Mouse (Mus musculus): ENCODE measurements around the gene Bcar3. TPM values are rescaled to one million over a fixed set of nuclear protein-coding genes. Genes with fewer than 3 reads are reported as not detected.

Bcar3 gene
- polyA plus RNA-seq, 1 experiment from 2014 or later = 5.0 TPM

DNA sequence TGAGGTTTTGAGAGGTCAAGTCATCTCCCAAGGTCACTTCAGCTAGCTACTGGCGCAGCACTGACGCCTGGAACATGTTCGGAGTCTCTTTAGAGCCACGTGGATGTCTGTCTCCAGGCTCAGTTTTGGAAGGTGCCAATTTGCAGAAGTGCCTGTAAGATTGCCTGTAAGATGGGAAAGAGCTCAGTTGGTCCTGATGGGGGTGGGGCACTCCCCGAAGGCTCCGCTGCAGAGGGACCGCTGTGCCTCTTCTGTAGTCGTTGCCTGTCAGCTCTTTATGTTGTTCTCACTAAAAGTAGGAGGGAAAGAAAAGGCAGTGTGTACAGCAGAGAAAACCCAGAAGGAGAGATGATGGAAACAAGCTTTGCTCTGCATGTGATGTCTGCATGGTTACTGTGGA, 183.6 kb downstream of the Bcar3 start:
- DNase-seq = no peak
- WGBS (ENCODE audit: insufficient replicate concordance) = 64% methylated on average over 8 of the region's 8 CpGs
- no peak overlapping the region for H3K4me3 ChIP-seq (replicated peaks)
- no peaks in the 10 kb centered on the region for H3K27me3 ChIP-seq
- no peak overlapping the region for H3K27ac ChIP-seq
- peaks cover 26% of the 10 kb centered on the region for H3K4me1 ChIP-seq (replicated peaks)
- H3K36me3 ChIP-seq = no peaks in the 10 kb centered on the region
- H3K4me2 ChIP-seq = no peak overlapping the region
- no peak overlapping the region for H3K9ac ChIP-seq
- H3K9me3 ChIP-seq (replicated peaks) = no peaks in the 10 kb centered on the region
- ATAC-seq (ENCODE audit: low read depth) = no peak

DNA sequence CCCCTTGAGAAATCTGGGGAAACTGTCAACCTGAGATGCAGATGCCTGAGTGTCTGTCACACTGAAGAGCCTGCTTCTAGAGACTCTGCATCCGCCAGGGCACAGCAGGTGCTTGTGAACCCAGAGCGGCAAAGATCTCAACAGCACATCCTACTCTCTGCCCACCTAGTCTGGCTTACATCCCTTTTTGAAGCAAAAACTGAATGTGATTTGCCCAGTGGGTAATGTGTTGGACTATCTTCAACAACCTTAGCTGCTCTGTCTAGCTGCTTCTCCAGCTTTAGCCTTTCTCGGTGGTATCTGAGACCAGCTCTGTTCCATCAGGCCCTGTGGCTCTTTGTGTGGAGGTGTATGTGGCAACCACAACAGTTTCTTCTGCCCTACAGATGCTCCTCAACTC, 184.8 kb downstream of the Bcar3 start:
- ATAC-seq (ENCODE audit: low read depth) (no peak), DNase-seq (no peak)
- Histone ChIP-seq H3K9ac (no peak overlapping the region), H3K27me3 (no peaks in the 10 kb centered on the region), H3K4me1 (replicated peaks) (peaks cover 30% of the 10 kb centered on the region), H3K27ac (no peak overlapping the region), H3K36me3 (no peaks in the 10 kb centered on the region), H3K4me3 (replicated peaks) (no peak overlapping the region), H3K4me2 (no peak overlapping the region), H3K9me3 (replicated peaks) (no peaks in the 10 kb centered on the region)
- WGBS (ENCODE audit: insufficient replicate concordance) = 72% methylated on average over 3 of the region's 3 CpGs

DNA sequence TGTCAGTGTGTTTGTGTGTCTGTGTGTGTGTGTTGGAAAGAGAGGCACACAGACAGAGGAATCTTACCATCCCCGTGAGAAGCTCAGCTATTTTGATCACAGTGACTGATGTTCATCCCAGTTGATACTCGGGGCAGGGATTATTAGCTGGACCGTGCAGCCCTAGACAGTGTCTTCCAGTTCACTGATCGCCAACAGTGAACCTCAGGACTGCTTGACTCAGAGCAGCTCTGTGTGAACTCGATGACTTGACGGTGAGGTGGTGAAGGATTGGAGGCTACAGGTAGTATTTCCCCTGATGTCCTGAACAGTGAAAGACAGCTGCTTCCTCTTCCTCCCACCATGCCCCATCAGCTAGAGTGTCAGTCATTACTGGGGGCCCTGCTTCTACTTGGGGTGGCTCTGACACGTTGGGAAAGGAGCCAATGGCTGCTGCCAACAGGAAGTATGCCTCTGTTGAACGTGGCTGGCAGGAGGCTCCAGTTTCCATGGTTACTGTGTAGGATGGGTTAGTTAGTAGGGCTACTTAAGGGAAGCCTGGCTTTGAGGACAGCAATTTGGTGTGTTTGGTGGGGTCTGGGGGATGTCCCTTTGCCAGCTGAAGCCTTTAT, 186.2 kb downstream of the Bcar3 start:
- no peaks in the 10 kb centered on the region for H3K36me3 ChIP-seq
- 44% methylated on average over 8 of the region's 8 CpGs for WGBS (ENCODE audit: insufficient replicate concordance)
- H3K4me3 ChIP-seq (replicated peaks) = no peak overlapping the region
- DNase-seq (no peak), ATAC-seq (ENCODE audit: low read depth) (0 out of 2 replicates have a peak, but pooled peaks have one; percentile 19)
- no peak overlapping the region for H3K4me2 ChIP-seq
- H3K4me1 ChIP-seq (replicated peaks) = peaks cover 21% of the 10 kb centered on the region
- H3K9ac ChIP-seq = no peak overlapping the region
- H3K27me3 ChIP-seq = no peaks in the 10 kb centered on the region
- no peaks in the 10 kb centered on the region for H3K9me3 ChIP-seq (replicated peaks)
- no peak overlapping the region for H3K27ac ChIP-seq

DNA sequence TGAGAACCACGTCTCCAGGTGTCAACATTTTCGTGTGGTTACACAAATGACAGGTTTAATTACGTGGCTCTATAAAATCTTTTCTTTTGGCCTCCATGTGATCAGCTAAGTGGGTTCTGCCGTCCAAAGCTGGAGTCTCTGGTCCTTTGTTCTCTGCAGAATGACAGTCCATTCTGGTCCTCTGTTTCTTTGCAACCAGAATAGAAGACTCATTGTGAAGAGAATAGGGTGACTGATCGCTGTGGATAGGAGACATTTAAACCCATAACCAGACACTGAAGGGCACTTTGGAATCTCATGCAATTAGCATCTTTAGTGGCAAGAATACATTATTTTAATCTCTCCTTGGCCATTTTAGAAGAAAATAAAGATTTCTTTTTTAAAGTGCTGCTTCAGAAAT, 187.1 kb downstream of the Bcar3 start:
- DNase-seq (no peak), ATAC-seq (ENCODE audit: low read depth) (no peak)
- Histone ChIP-seq H3K4me3 (replicated peaks) (no peak overlapping the region), H3K36me3 (no peaks in the 10 kb centered on the region), H3K9me3 (replicated peaks) (no peaks in the 10 kb centered on the region), H3K4me2 (no peak overlapping the region), H3K27me3 (no peaks in the 10 kb centered on the region), H3K4me1 (replicated peaks) (peaks cover 21% of the 10 kb centered on the region), H3K9ac (no peak overlapping the region), H3K27ac (no peak overlapping the region)
- 65% methylated on average over 5 of the region's 5 CpGs for WGBS (ENCODE audit: insufficient replicate concordance)

DNA sequence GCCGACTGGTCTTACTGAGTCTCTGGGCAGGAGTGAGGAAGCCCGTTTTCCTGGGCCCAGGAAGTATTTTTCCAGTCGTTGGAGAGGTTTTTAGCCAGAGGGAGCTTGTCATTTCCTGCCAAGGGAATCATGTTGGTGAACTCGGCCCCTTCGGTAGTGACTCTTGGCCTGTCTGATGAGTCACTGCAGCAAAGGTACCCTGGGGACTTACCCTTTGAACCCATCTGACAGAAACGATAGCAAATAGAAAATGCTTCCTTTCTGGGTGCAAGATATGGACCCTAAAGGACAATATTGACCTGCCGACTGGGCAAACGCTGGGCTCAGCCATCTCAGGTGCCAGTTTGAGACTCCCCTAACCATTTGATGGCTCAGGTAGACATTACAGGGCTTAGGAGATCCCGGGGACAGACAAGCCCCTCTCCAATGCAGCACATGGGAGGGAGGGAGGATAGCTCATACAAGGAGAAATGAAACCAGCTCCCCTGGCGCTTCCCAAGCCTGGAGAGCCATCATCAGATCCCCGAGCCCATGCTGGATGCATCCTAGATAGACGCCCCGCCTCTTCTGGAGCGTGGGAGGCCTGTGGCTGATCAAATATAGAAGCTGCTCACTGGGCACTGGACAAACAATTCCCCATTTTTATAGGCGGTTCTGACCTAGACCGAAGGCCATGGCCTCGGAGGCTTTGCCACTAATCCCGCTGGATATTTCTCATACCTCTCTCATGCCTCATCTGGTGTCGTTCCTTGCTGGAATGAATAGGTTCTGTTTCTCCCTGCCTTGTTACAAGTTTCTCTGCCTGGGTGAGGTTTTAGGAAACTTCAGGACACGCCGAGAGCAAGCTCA, 188.2 kb downstream of the Bcar3 start:
- DNase-seq (no peak), ATAC-seq (ENCODE audit: low read depth) (peak; percentile 52)
- no peak overlapping the region for H3K9ac ChIP-seq
- H3K4me2 ChIP-seq = peak overlapping the region; percentile 30
- no peak overlapping the region for H3K27ac ChIP-seq
- H3K36me3 ChIP-seq = no peaks in the 10 kb centered on the region
- no peaks in the 10 kb centered on the region for H3K27me3 ChIP-seq
- no peaks in the 10 kb centered on the region for H3K9me3 ChIP-seq (replicated peaks)
- WGBS (ENCODE audit: insufficient replicate concordance) = 58% methylated on average over 21 of the region's 21 CpGs
- H3K4me1 ChIP-seq (replicated peaks) = peaks cover 21% of the 10 kb centered on the region
- H3K4me3 ChIP-seq (replicated peaks) = no peak overlapping the region

DNA sequence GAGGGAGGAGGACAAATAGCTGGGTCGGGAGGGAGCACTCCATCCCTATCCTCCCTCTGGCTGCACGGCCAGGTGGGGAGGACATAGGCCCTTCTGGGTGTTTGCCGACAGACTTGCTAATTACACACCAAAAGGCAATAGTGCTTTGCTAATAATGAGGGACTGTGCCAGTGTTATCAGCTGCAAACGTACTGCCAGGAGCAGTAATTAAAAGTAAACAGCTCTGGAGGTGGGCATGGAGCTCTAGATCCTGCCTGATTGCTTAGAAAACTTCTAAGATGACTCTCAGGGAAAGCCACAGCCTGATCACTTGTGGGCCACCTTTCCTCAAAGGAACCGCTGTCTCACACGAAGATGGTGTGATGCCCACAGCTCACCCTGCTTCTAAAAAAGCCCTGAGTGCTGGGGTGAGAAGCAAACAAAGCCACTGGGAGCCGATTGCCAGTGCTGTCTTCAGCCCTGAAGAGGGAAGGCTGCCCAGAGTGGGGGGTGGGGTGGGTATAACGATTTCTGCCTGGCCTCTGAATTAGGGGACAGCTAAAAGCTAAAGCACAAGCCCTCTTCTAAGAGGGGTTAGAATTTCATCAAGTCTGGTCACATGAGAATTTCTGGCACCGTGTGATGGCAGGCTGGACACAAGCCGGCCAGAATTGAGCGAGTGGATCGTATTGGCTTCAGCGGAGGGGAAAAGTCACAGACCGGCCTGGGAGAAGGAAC, 189.3 kb downstream of the Bcar3 start:
- Histone ChIP-seq H3K36me3 (no peaks in the 10 kb centered on the region), H3K27me3 (no peaks in the 10 kb centered on the region), H3K4me1 (replicated peaks) (peaks cover 21% of the 10 kb centered on the region), H3K4me2 (no peak overlapping the region), H3K9ac (no peak overlapping the region), H3K4me3 (replicated peaks) (no peak overlapping the region), H3K9me3 (replicated peaks) (no peaks in the 10 kb centered on the region), H3K27ac (no peak overlapping the region)
- ATAC-seq (ENCODE audit: low read depth) = no peak
- 41% methylated on average over 14 of the region's 14 CpGs for WGBS (ENCODE audit: insufficient replicate concordance)
- no peak for DNase-seq

DNA sequence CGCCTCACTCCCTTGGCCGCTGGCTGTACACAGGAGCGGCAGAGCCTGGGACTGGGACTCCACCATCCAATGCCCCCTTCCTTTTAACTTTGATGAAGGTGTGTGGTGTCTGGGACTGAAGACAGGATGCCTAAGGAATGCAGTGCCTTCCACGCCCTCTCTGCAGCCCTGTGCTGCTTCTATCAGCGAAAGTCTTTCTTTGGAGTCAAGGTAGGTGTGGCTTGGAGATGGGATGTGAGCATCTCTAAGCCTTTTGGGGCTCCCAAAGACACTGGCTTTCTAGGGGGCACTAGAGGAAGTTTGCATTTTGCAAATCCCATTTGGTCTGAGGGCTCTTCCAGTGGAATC, 189.8 kb downstream of the Bcar3 start:
- Histone ChIP-seq H3K4me2 (no peak overlapping the region), H3K4me3 (replicated peaks) (no peak overlapping the region), H3K9me3 (replicated peaks) (no peaks in the 10 kb centered on the region), H3K4me1 (replicated peaks) (peaks cover 21% of the 10 kb centered on the region), H3K27me3 (no peaks in the 10 kb centered on the region), H3K27ac (no peak overlapping the region), H3K36me3 (no peaks in the 10 kb centered on the region), H3K9ac (no peak overlapping the region)
- ATAC-seq (ENCODE audit: low read depth) (no peak), DNase-seq (no peak)
- 55% methylated on average over 5 of the region's 5 CpGs for WGBS (ENCODE audit: insufficient replicate concordance)

DNA sequence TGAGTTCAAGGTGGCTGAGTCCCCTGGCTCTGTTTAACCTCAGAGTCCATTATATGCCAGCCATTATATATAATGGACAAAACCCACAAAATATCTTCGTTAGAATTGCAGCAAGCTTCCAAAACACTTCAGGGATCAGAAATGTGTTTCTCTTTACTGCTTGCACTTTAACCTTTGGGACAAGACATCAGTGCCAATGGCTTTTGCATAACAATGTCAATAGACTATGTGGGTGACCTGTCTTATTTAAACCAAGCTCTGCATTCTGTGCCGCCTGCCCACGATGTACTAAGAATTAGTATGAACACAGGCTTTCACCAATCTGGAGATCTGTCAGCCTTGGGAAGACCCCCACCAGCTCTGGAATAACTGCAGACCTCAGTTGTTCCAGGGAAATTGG, 190.4 kb downstream of the Bcar3 start:
- Histone ChIP-seq H3K27ac (no peak overlapping the region), H3K27me3 (no peaks in the 10 kb centered on the region), H3K9me3 (replicated peaks) (no peaks in the 10 kb centered on the region), H3K4me1 (replicated peaks) (peaks cover 21% of the 10 kb centered on the region), H3K36me3 (no peaks in the 10 kb centered on the region), H3K4me3 (replicated peaks) (no peak overlapping the region), H3K9ac (no peak overlapping the region), H3K4me2 (no peak overlapping the region)
- ATAC-seq (ENCODE audit: low read depth) = no peak
- DNase-seq = no peak
- WGBS (ENCODE audit: insufficient replicate concordance) = 56% methylated on average over 3 of the region's 3 CpGs

DNA sequence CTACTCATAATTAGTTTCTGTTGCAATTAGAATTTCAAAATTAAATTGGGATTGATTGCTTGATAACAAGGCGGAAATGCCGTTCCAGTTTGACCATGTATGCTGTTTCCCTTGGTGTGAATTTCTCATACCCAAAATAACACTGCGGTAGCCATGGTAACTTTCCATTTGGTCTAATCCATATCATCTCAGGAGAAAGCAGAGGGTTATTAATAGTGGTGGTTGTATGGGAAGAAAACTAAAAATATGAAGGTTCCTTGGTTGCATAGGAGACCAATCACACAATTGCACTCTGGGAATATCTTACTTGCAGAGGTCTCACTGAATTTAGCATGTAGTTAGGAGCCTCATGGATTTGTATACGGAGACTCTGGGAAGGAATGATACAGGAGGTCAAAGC, 191.8 kb downstream of the Bcar3 start:
- Histone ChIP-seq H3K9ac (no peak overlapping the region), H3K4me2 (no peak overlapping the region), H3K27ac (no peak overlapping the region), H3K27me3 (no peaks in the 10 kb centered on the region), H3K36me3 (no peaks in the 10 kb centered on the region), H3K9me3 (replicated peaks) (no peaks in the 10 kb centered on the region), H3K4me1 (replicated peaks) (peaks cover 21% of the 10 kb centered on the region), H3K4me3 (replicated peaks) (no peak overlapping the region)
- DNase-seq (no peak), ATAC-seq (ENCODE audit: low read depth) (no peak)
- WGBS (ENCODE audit: insufficient replicate concordance) = 73% methylated on average over 4 of the region's 4 CpGs

DNA sequence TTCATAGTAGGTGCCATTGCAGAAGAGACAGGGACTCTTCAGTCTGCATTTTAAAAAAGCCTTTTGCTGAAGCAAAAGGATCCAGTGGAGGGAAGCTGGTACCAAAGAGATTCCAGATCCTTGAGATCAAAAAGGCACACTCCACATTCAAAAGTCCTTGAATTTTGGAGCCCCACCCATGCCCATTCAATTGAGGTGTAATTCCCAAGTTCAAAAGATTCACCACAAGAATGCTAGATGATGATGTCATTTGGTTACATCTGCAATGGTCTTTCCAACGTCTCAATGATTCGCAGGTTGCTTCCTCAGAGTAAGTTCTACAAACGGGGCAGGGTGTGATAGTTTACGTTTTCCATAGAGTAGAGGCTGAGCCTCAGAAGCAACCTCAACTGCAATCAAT, 192.3 kb downstream of the Bcar3 start:
- H3K27me3 ChIP-seq = no peaks in the 10 kb centered on the region
- H3K36me3 ChIP-seq = no peaks in the 10 kb centered on the region
- no peak for ATAC-seq (ENCODE audit: low read depth)
- H3K9me3 ChIP-seq (replicated peaks) = no peaks in the 10 kb centered on the region
- WGBS (ENCODE audit: insufficient replicate concordance) = 60% methylated on average over 4 of the region's 4 CpGs
- peaks cover 21% of the 10 kb centered on the region for H3K4me1 ChIP-seq (replicated peaks)
- H3K27ac ChIP-seq = no peak overlapping the region
- no peak overlapping the region for H3K9ac ChIP-seq
- H3K4me3 ChIP-seq (replicated peaks) = no peak overlapping the region
- no peak for DNase-seq
- no peak overlapping the region for H3K4me2 ChIP-seq

DNA sequence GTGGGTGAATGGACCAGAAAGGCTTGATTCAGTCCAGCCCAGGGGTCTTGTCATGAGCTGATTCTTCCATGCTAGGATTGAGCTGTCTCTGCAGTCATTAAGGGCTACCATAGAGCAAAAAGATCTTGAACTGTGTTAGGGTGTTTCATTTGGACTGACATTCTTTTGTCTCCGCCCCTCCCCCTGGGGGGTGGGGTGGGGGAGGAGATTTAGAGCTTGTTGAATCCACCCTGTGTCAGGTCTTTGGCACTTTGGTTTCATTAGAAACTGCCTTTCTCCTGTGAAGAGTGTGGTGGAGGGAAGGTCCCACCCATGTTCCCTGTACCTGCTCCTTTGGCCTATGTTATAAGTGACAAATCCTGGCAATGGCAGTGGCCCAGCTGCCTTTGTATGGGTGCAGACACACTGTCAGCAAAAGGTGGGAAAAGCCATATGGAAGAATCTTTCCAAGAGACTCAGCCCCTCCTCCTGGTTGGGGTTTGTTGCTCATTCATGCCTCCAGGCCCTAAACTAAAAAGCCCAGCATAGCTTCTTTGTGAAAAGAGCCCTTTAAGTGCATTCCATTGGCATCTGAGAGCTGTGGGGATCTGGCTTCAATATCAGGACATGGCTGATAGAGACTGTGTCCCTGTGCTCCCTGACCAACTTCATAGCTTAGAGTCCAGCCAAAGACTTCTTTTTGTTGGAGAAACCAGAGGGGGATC, 194.3 kb downstream of the Bcar3 start:
- peaks cover 10% of the 10 kb centered on the region for H3K4me1 ChIP-seq (replicated peaks)
- H3K9me3 ChIP-seq (replicated peaks) = no peaks in the 10 kb centered on the region
- H3K36me3 ChIP-seq = no peaks in the 10 kb centered on the region
- no peak overlapping the region for H3K4me2 ChIP-seq
- DNase-seq (no peak), ATAC-seq (ENCODE audit: low read depth) (no peak)
- WGBS (ENCODE audit: insufficient replicate concordance) = 59% methylated on average over 1 of the region's 1 CpGs
- no peaks in the 10 kb centered on the region for H3K27me3 ChIP-seq
- H3K4me3 ChIP-seq (replicated peaks) = no peak overlapping the region
- H3K27ac ChIP-seq = no peak overlapping the region
- no peak overlapping the region for H3K9ac ChIP-seq

Data from liver, embryonic 13.5 days (tissue).